ENCODE assay signal across 23 mouse cellular contexts in the genomic region with DNA sequence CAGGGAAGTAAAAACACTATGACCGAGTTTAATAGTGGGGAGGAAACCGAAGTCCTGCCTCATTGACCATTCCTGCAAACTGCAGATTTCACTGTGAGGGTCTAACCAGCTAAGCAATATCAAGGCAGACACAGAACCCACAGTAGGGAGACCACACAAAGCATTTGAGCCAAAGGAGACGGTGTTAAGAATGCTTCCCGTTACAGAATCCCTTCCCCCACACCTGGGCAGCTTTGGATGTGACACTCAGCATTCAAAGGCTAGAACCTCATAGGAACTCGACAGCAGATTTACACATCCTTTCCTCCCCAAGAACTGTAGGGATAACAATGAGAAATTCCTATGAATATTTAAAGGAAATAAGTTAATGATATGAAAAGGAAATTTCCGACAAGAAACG.
DNase-seq lines count a peak whose midpoint lies in the region; ATAC-seq and TF ChIP-seq lines count a peak whose summit lies in the region.
"Had no signal": no experiment of that assay in that cellular context is flagged by ENCODE, and none has a peak within 500 bp of the region (broad histone marks: within the 10 kb centered on the region; RNA-seq: fewer than 3 reads in every experiment).

No protein-coding gene starts in this region.

- no peak for ATAC-seq in kidney, postnatal 0 days (replicated peaks; ENCODE audit: low FRiP score, low read depth)
- no peak for ATAC-seq in forebrain, postnatal 0 days
- ATAC-seq: activated CD4-positive, CD25-positive, alpha-beta regulatory T cell, adult 4 months; intestine, embryonic 16.5 days; liver, embryonic 12.5 days had no signal

- no peak for TF ChIP-seq CTCF in kidney, postnatal 0 days (IDR thresholded peaks at IDR 0.05; ENCODE audit: low read depth)
- no peak for TF ChIP-seq CTCF in forebrain, postnatal 0 days (IDR thresholded peaks at IDR 0.05; ENCODE audit: low read depth)

- H3K9me3 ChIP-seq in kidney, postnatal 0 days (replicated peaks; ENCODE audit: low read length): no peaks in the 10 kb centered on the region
- no peaks in the 10 kb centered on the region for H3K9me3 ChIP-seq in forebrain, embryonic 10.5 days
- no peaks in the 10 kb centered on the region for H3K9me3 ChIP-seq in forebrain, postnatal 0 days (ENCODE audit: low read length)
- H3K9me3 ChIP-seq: embryonic facial prominence, embryonic 15.5 days; heart, embryonic 10.5 days; hindbrain, embryonic 10.5 days; limb, embryonic 12.5 days; liver, embryonic 12.5 days had no signal

- no peak overlapping the region for H3K4me3 ChIP-seq in kidney, postnatal 0 days (replicated peaks; ENCODE audit: low read depth, low read length)
- H3K4me3 ChIP-seq in forebrain, embryonic 10.5 days: no peak overlapping the region
- no peak overlapping the region for H3K4me3 ChIP-seq in forebrain, postnatal 0 days (ENCODE audit: low read depth, low read length)
- H3K4me3 ChIP-seq: embryonic facial prominence, embryonic 15.5 days; heart, embryonic 10.5 days; hindbrain, embryonic 10.5 days; limb, embryonic 12.5 days; liver, embryonic 12.5 days; megakaryocyte, embryonic 14.5 days; myocyte had no signal

- H3K27ac ChIP-seq in kidney, postnatal 0 days: no peak overlapping the region
- H3K27ac ChIP-seq in forebrain, embryonic 10.5 days: peak overlapping the region; percentile 82
- H3K27ac ChIP-seq in forebrain, postnatal 0 days (ENCODE audit: low read depth, low read length): peak overlapping the region; percentile 5; the same call in 1 of the 2 replicates
- H3K27ac ChIP-seq: embryonic facial prominence, embryonic 15.5 days; heart, embryonic 10.5 days; hindbrain, embryonic 10.5 days; limb, embryonic 12.5 days; liver, embryonic 12.5 days had no signal

- H3K27me3 ChIP-seq in kidney, postnatal 0 days (ENCODE audit: insufficient read depth, low read length): no peaks in the 10 kb centered on the region
- peaks cover 26% of the 10 kb centered on the region for H3K27me3 ChIP-seq in forebrain, embryonic 10.5 days (ENCODE audit: poor library complexity, severe bottlenecking)
- no peaks in the 10 kb centered on the region for H3K27me3 ChIP-seq in forebrain, postnatal 0 days (ENCODE audit: insufficient read depth, low read length)
- H3K27me3 ChIP-seq: embryonic facial prominence, embryonic 15.5 days; limb, embryonic 12.5 days; liver, embryonic 12.5 days; megakaryocyte, embryonic 14.5 days had no signal

- no peaks in the 10 kb centered on the region for H3K36me3 ChIP-seq in kidney, postnatal 0 days (ENCODE audit: insufficient read depth, low read length)
- no peaks in the 10 kb centered on the region for H3K36me3 ChIP-seq in forebrain, embryonic 10.5 days (replicated peaks)
- H3K36me3 ChIP-seq in forebrain, postnatal 0 days (ENCODE audit: insufficient read depth): no peaks in the 10 kb centered on the region
- H3K36me3 ChIP-seq: embryonic facial prominence, embryonic 15.5 days; G1E; heart, embryonic 10.5 days; hindbrain, embryonic 10.5 days; limb, embryonic 12.5 days; liver, embryonic 12.5 days had no signal

- H3K4me2 ChIP-seq in kidney, postnatal 0 days (ENCODE audit: low read length): peak overlapping the region; percentile 27; the same call in 1 of the 2 replicates
- peak overlapping the region; percentile 11 for H3K4me2 ChIP-seq in forebrain, postnatal 0 days (ENCODE audit: low read depth)
- H3K4me2 ChIP-seq: embryonic facial prominence, embryonic 15.5 days; limb, embryonic 12.5 days; liver, embryonic 12.5 days had no signal

- WGBS in kidney, postnatal 0 days: 39% methylated on average over 7 of the region's 7 CpGs
- 54% methylated on average over 7 of the region's 7 CpGs for WGBS in forebrain, embryonic 10.5 days
- WGBS in forebrain, postnatal 0 days: 17% methylated on average over 7 of the region's 7 CpGs

- peak; percentile 51 for DNase-seq in heart, adult 11 months
- no peak for DNase-seq in heart, adult 9 months (ENCODE audit: low spot score in 2 of 2)
- no peak for DNase-seq in kidney, postnatal 0 days (ENCODE audit: low spot score)
- no peak for DNase-seq in kidney, adult 18-20 months
- DNase-seq in forebrain, embryonic 10.5 days (ENCODE audit: extremely low spot score, low spot score): no peak
- DNase-seq in forebrain, postnatal 0 days: no peak
- no peak for DNase-seq in adipocyte (ENCODE audit: low spot score)
- DNase-seq: adrenal gland, postnatal 14 days; cerebellum, adult 11 months; gastrocnemius, postnatal 36 days; lung, adult 2 months; retina, postnatal 1 day; thymus, postnatal 25 days had no signal

- H3K4me1 ChIP-seq in kidney, postnatal 0 days (replicated peaks; ENCODE audit: insufficient read depth, low read length): peaks cover 4% of the 10 kb centered on the region; the same call in 1 of the 2 replicates
- H3K4me1 ChIP-seq in forebrain, embryonic 10.5 days: peaks cover 82% of the 10 kb centered on the region
- H3K4me1 ChIP-seq in forebrain, postnatal 0 days (ENCODE audit: insufficient read depth): no peaks in the 10 kb centered on the region
- H3K4me1 ChIP-seq: heart, embryonic 10.5 days; liver, embryonic 12.5 days; megakaryocyte, embryonic 14.5 days had no signal

- H3K9ac ChIP-seq in kidney, postnatal 0 days (ENCODE audit: low read depth, low read length): no peak overlapping the region
- no peak overlapping the region for H3K9ac ChIP-seq in forebrain, postnatal 0 days
- H3K9ac ChIP-seq: embryonic facial prominence, embryonic 15.5 days; limb, embryonic 12.5 days; liver, embryonic 12.5 days had no signal
